Mouse (Mus musculus): ENCODE data around the gene Ubqln1.

Gene Ubqln1

DNA sequence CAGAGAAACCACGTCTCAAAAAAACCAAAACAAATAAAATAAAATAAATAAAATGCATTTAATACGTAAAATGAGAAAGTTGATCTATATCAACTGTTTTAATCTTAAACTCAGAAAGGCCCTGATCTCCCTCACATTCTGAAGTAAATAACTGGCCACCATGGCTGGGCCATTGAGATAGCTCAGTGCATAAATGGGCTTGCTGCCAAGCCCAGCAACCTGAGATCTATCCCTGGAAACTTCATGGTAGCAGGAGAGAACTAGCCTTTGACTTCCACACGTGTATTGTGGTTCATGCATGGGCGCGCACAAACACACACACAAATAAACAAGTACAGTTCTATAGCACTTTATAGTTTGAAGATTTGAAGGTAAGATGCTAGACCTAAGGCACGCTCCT lies 14.1 kb downstream of the Ubqln1 start:
- DNase-seq (ENCODE audit: low spot score), result no peak

DNA sequence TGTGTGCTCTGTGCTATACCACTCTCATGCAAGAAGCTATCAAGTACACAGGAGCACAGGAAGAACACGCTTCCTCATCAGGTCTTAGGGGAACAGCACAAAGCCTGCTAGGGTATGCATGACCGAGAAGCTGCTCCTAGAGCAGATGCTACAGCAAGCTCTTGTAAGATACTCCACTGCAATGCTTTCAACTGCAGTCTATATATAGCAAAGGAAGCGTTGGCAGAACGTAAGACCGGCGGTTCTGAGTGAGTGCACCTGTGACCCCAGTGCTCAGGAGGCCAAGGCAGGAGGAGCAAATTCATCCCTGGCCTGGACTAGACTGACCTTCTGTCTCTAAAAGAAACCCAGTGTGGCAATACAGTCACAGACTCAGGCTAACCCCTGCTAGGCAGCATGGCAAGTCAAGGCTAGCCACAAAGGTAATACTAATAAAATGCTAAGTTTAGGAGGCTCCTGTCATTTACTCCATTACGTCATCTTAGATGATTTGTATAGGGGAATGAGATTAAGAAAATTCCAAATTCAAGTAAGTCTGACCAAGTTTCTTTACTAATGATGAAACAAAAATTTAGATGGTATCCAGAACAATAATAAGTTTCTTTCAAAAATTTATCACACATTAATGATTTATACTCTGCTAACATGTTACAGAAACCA lies 17.3 kb downstream of the Ubqln1 start:
- no peak for DNase-seq (ENCODE audit: low spot score)

DNA sequence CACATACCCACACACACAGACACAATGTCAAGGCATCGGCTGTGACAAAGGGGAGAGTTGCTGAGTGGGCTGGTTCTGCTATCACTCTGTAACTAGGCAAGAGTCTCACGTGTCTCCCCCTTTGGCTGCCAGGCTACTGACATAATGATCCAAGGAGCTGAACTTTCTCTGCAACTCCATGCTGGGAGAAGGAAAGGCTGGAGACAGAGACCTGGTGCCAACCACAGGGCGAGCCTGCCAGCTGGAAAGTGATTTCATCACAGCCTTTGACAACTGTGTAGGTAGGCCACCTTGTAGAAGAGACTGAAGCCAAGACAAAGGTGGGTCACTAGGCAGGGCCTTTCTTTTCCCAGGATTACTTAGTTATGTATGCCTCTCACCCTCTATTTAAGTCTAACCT lies 18.2 kb downstream of the Ubqln1 start:
- no peak for DNase-seq (ENCODE audit: low spot score)

DNA sequence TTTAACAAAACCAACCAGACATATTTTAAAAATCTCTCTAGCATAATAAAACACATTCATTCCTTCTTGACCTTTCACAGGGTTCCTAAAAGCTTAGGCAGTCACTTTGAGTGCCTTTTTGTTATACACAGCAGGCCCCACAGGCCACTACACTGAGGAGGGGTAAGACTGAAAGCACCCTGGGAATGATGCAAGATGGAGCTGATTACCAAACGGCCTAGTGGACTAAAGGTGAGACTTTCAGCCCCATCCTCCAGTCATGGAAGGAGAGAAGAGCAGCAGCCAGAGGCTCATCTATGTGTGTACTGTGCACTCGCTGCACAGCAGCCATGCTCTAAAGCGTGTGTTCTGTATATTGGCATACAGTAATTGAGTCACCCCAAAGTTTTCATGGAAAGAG lies 20.5 kb downstream of the Ubqln1 start:
- no peak for DNase-seq (ENCODE audit: low spot score)

DNA sequence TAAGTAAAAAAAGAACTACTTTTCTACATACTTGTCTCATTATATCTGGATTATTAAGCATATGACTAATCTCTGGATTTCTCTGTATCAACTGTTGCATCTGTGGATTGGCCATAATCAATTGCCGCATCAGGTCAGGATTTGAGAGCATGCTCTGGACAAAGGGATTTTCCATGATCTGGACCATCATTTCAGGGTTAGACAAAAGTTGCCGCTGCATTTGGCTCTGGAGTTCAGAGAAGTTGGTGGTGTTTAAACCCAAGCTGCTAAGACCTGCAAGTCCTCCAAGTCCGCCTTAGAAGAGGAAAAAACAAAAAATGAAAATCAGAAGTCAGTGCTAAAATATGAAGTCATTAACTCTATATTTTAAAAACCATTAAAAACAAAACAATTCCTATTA lies 22.2 kb downstream of the Ubqln1 start:
- DNase-seq (ENCODE audit: low spot score), result no peak

DNA sequence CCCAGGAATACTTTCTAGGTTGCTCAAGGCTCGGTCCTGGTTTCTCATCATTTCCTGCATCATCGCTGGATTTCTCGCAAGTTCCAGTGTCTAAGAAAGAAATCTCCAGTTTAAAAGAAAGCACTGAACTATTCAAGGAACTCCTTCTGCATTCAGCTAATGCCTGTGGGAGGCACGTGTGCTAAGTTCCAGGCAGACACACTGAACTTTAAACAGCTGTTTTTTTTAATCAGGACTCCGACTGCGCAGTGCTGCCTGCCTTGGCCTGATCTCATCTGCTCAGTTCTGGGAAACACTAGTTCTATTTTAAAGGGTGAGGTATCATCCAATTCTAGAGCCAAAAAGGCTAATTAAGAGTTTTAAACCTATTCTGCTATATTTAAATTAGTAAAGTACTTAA lies 23.3 kb downstream of the Ubqln1 start:
- no peak for DNase-seq (ENCODE audit: low spot score)

DNA sequence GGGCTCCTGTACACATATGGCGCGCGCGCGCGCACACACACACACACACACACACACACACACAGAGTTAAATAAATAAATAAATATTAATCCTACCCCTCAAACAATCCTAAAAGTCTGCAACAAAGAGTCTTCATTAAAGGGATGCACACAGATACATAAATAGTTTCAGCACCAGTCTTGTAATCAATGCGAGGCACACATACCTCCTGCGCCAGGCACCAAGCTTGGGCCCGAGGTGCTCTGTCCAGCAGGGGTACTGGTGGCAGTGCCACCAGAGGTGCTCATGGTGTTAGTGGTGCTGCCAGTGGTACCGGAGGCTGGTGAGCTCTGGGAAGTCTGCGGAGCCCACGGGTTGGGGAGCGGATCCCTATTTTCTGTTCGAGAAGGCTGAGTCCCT lies 23.9 kb downstream of the Ubqln1 start:
- no peak for DNase-seq (ENCODE audit: low spot score)

DNA sequence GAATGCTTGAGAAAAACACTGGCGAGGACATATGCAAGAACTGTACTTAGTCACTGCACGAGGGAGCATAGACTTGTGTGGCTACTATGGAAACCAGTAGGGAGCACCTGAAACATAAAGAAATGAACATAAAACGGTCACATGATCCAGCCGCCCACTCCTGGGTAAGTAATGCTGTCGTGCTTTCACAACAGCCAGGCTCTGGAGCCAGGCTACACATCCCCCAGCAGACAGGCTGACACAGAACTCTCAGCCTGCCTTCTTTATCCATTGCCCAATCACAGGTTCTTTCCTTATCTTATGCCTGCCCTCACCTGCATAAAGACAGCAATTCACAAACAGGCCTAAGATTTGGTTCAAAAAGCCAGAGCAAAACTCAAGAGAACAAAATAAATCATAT lies 26.0 kb downstream of the Ubqln1 start:
- DNase-seq (ENCODE audit: low spot score), result peak; percentile 31

DNA sequence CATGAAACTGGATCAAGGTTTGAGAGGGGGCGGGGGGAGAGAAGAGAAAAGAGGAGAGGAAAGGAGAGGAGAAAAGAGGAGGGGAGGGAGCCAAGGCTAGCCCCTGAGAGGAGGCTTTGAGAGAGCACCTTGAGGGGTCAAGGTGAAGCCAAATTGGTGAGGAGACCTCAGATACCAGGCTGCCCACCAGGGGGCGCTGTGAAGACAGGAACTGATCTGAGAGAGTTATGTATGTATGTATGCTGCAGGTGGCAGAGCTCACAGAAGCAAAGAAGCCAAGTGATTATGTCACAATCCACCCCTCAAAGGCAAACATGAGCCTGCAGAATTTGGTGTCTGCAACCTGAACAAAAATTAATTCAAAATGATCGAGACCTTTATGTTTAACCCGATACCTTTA lies 27.0 kb downstream of the Ubqln1 start:
- peak; percentile 86 for DNase-seq (ENCODE audit: low spot score)

DNA sequence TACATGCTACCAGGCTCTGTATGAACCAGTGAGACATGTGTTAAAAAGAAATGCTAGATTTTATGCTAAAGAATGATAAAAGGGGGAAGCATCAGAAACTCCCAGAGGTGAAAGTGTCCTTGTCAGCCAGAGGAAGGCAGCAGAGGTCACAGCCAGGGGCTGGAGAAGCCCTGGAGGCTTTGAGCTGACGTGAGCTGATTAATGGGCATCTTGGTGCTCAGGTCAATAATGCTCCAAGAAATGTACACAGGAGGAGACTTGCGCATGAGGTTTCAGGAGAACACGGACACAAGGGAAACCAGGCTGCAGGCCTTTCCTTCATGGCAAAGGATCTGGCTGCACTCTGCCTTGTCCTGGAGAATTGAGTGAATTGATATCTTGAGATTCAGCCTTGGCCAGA lies 27.7 kb downstream of the Ubqln1 start:
- no peak for DNase-seq (ENCODE audit: low spot score)

DNA sequence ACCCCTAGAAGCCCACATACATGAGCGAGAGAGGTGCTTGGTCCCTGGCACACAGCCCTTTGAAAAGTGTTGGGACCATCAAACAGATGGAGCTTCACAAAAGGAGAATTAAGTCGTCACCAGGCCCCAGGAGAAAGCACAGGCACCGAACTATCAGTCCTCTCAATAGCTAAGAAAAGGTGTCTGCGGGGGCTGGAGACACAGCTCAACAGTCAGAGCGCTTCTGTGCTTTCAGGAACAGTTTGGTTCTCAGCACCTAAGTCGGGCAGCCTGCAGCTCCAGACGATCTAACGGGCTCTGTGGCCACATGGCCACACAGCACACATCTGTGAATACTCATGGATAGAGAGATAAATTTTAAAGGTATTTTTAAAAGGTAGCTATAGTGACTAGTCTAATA lies 29.2 kb downstream of the Ubqln1 start:
- no peak for DNase-seq (ENCODE audit: low spot score)

DNA sequence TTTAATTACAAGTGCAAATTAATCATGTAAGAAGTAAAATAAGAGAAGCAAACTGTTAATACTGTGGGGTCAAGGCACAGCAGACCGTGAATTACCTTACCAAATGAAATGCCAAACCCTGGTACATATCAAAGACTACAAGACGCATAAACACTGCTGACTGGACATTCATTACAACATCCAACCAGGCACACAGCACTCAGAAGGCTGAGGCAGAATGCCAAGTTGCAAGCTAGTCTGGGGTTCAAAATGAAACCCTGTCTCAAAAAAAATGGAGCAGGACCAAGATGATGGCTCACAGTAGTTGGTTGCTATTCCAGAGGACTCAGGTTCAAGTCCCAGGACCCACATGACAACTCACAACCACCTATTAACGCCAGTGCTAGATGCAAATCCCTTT lies 31.3 kb downstream of the Ubqln1 start:
- DNase-seq (ENCODE audit: low spot score), result no peak

DNA sequence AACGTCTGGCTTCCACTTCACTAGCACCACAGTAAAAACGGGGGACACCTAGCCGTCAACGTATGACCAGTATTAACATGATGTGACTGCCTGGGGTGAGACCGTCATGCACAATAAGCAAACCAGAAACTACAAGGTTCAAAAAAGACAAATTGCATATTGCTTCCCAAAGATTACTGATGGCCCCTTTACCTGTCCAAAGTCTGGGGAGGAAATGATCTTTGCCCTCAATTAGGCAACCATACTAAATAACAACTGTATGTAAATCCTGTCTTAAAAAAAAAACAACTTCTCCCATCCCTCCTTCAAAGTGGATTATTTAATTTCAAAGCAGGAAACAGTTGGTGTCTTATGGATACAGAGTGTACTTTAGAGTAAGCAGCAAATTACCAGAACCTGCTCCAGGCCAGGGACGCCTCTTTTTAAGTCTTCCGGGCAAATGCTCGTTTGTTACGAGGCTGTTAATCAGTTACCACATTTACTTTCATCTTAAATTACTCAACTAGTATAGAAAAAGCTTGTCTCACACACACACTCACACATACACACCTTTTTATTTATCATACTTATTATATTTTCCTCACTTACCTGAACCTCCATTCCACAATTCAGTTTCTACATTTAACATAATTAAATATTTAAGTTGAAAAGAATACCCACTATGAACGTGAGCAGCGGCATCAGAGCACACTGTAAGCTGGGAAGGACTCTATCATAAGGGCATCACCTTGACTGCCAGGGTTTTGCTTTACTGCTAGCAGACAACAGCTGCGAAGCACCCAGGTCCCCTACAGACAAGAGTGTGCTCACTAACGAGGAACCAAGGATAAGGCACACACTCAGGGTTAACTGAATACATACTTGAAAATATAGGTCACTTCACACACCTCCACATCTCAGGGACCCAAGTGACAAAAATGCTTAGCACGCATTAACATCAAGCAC lies 33.6 kb downstream of the Ubqln1 start:
- DNase-seq (ENCODE audit: low spot score), result no peak

DNA sequence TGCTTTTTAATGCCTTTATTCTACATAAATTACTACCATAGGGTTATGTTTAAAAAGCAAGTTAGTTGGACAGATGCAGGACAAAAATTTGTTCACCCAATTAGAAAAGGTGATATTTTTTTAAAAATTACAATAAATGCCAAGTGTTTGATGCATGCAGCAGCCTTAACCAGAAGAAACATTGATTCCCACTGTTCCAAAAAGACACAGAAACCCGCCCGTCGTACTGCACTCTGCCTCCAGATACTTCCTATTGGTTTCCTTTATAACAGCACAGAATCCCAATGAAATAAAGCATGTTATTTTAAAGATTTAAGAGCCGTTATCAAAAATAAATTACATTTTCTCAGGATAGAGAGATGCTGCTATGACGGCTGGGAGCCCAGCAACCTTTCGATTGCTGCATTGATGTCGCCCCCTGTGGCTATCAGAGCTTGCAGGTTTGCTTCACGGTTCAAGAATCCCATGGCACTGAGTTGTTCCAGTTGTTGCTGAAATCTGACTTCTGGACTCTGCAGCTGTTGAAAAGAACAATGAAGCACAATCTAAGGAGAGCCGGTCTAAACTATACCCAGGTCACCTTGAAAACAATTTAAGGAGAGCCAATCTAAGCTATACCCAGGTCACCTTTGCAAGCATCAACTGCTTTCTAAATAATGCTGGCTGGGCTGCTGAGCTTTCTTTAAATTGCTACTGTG lies 37.8 kb downstream of the Ubqln1 start:
- peak; percentile 100 for DNase-seq (ENCODE audit: low spot score)

DNA sequence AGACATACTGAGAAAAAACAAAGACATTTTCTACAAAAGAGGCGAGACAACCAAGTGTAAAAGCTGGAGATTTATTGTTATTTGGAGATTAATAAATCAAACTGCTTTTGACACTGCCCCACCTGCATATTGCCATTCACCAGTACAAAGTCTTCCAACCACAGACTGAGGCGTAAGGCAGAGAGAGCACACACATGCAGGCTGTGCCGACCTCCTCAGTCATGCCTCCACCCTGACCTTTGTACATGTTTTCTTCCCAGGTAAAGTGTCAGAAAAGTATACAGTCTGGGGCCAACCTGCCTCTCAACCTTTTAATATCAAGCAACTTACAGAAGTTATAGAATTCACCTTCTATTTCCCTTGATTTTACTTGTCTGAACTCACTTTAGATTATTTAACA lies 39.3 kb downstream of the Ubqln1 start:
- DNase-seq (ENCODE audit: low spot score), result no peak

DNA sequence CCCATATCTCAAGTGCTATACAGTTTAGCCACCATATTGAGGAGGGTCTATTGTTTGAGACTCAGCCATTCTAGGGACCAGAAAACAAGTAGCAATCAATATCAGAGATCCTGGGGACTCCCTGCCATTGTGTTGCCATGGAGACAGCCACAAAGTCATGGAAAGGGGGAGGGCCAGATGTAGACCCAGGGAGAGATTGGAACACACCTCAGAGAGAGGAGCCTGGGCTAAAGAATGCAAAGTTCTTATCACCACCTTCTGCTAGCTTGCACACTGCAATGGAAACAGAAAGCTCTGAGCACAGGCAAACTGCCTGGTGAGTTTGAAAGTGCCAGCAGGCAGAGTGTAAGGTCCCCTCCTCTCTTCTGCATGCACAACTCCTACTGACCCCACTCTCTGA lies 47.3 kb downstream of the Ubqln1 start:
- no peak for DNase-seq (ENCODE audit: low spot score)

DNA sequence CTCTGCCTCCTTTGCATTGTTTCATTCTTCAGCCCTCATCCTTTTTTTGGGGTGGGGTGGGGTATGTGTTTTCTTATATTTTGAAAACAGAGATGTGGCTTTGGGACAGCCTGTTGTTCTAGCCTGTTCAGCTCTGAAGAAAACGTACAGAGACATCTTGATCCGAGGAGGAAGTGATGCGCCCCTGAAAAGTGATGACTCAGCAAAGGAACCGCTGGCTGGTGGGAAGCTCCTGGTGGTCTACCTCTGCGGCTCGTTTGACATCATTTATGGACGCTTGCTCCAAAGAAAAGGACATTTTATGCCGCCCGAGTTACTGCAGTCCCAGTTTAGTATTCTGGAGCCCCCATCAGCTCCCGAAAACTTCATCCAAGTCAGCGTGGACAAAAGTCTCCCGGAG lies 52.1 kb downstream of the Ubqln1 start:
- no peak for DNase-seq (ENCODE audit: low spot score)

DNA sequence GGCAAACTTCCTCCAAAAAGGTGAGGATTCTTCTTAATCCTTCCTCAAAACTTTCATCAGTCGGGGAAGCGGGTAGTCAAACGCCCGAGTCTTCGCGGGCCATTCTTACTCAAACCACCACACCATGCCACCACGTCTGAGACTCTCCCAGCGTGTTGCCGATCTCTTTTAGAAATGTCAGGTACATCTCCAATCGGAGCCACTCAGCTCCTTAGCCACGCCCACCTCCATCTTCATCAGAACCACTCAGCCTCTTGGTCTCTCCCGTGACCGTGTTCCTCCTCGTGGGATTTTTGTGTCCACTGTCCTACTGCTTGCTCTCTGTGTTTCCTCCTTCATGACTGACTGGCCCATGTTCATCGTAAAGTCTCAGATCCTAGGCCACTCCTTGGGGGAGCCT lies 54.7 kb downstream of the Ubqln1 start:
- no peak for DNase-seq (ENCODE audit: low spot score)

DNA sequence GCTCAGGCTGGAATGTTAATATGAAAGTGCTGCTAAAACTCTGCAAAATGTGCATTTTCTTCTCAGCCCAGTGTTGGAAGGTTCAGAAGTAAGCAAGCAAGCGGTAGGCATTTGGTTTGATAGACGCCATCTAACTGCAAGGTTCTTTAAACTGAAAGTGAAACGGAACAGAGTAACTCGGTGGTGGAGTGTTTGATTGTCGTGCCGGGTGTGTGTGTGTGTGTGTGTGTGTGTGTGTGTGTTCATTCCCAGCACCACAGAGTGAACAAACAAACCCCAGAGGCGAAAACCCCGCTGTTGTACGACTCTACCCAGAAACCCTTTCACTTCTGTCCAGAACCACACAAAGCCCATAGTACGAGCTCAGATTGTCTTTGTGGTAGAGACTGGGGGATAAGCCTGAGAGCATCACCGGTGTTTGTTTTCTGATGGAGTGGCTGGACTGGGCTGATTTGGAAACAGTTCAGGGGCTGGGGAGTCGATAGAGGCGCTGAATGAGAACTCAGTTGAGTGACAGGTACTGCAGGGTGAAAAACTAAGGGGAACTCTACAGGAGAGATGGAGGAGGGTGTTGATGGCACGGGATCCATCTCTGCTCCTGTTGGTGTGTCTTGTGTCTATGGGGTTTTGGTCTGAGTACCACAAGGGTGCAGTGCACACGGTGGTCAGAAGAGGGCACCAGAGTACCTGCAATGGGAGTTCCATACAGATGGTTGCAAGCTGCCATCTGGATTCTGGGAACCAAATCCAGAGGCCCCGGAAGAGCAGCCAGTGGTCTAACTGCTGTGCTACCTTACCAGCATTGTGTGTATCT lies 57.1 kb downstream of the Ubqln1 start:
- DNase-seq (ENCODE audit: low spot score), result peak; percentile 94

DNA sequence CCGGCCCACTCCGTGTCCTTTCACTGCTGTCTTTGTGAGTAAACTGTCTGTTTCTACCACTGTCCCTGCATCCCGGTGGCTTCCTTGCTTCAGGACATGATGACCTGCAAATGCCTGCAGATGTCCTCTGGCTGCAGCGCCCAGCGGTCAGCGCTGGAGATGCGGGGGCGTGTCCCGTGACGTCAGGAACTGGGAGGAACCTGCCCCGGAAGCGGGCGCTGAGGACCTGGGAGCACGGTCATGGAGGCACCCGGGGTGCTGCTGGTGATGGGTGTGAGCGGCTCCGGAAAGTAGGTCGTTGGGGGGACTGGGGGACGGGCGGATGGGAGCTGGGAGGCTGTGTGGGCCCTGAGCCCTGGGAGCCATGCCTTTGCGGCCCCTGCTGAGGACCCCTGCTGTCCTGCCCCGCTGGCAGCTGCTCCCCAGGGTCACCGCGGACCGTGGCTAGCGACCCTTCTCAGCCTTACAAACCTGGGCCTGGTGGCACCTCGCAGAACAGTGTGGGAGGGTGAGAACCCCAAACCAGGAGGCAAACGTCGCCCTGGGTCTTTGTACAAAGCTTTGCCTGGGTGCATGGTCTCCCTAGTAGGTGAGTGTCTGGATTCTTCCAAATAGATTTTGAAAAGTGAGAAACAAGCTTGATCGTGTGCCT lies 57.9 kb downstream of the Ubqln1 start, which contains the start of gene Idnk:
Gene Idnk (plus strand): TSS at position 203 of the 652 bp plus-strand sequence.
- DNase-seq (ENCODE audit: low spot score), result peak; percentile 84

DNA sequence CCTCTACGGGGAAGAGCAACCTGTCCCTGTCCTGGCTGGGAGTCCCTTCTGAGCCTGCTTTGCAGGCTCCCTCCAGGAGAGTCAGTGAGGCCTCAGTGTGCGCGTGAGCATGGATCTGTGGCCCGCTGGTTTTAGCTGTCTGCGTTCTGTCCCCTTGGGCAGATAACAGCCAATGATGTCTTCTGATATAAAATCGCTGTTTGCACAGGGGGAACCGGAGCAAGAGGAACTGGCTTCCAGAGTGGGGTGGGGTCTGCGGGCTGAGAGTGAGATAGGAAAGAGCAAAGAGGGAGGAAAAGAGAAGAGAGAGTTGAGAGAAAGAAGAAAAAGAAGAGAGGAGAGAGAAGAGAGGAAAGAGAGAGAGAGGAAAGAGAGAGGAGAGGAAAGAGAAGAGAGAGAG lies 58.4 kb downstream of the Ubqln1 start:
- no peak for DNase-seq (ENCODE audit: low spot score)

DNA sequence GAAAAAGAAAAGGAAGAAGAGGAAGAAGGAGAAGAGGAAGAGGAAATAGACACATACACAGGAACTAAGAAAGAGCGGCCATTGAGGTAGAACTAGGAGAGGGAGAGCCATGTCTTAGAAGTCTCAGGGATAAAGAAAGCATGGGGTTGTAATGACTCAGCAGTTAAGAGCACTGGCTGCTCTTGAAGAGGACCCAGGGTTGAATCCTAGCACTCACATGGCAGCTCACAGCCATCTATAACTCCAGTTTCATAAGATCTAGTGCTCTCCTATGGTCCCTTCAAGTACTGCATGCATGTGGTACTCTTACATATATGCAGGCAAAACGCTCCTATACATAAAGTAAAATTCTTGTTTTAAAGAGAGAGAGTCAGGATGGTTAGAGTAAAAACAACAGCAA lies 59.4 kb downstream of the Ubqln1 start:
- DNase-seq (ENCODE audit: low spot score), result no peak
